Mouse (Mus musculus) MN1 (cell line): ENCODE data around the gene Abca8b.
"Not testable (repeated sequence)": the region's sequence is repeated elsewhere in the genome, so short reads cannot be mapped to it uniquely, and the experiment has no call there.

Experiments used
- DNase-seq: peaks from one replicate; pipeline ENCODE4 v3.0.0-alpha.2; 2016; ENCODE audit warnings: low spot score

The Abca8b gene

DNA sequence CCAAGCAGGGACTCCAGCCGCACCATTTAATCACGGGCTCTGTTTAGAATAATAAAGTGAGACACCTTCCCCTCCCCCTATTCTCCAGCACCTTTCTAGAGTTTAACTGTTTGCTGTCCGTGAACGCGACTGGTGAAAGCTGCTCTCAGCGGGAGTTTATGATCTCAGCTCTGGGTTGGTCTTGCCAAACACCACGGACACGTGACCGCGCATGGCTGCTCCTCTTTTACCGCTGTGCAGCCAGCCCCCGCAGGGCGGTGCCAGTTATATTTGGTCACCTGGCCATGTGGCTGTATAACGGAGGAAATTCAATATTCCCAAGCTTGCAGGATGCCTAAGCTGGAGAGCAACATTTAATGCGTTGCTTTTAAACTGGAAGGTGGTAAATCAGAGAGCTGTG is at the start of gene Abca8b:
Gene Abca8b (minus strand): TSS at position 222 of the 400 bp plus-strand sequence.
- DNase-seq: peak; percentile 55

DNA sequence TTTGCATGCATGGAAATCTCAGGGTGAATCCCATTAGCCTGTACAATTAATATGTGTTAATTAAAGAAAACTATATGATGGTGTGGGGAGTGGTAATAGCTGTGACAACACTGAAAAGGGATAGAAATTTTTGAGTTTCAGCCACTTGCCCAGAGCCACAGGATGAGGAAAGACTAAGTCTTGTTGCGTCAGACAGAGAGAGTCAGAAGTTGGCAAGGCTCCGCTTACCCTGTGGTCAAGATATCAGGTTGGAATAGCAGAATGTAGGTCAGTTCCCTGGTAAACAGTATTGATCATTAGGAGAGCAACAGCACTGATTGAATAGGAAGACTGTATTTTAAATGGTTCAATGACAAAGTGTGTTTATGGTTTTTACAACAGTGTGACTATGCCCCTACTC is 42.1 kb upstream of the Abca8b start:
- DNase-seq: no peak

DNA sequence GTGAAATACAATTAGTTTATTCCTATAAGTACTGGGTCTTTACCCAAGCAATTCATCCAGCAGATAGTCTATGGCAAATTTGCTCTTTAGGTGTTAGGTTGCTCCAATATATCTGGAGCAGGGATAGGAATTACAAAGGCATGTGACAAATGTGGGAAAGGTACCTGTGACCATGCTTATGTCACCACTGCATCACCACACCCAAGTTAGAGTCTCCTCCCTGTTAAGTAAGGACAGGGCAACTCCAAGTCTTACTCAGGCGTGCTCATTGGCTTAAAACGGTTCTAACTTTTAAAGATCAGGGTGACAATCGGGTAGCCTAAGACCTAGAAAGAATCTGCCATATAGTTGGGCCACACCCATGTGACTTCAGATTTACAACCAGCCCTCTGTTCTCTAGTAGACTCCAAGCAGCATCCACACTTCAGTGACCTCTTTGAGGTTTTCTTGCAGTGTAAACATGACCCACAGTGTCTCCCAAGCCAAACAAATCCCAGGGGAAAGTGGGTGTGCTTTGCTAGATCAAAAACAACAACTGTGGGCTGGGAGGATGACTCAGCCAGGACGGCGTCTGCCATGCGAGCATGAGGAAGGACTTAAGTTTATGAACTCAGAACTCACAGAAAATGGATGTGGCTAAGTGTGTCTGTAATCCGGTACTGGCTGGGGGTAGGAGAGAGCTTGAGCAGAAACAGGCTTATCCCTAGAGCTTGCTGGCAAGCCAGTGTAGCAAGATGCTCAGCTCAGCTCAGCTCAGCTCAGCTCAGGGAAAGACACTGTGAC is 33.5 kb upstream of the Abca8b start:
- no peak for DNase-seq

DNA sequence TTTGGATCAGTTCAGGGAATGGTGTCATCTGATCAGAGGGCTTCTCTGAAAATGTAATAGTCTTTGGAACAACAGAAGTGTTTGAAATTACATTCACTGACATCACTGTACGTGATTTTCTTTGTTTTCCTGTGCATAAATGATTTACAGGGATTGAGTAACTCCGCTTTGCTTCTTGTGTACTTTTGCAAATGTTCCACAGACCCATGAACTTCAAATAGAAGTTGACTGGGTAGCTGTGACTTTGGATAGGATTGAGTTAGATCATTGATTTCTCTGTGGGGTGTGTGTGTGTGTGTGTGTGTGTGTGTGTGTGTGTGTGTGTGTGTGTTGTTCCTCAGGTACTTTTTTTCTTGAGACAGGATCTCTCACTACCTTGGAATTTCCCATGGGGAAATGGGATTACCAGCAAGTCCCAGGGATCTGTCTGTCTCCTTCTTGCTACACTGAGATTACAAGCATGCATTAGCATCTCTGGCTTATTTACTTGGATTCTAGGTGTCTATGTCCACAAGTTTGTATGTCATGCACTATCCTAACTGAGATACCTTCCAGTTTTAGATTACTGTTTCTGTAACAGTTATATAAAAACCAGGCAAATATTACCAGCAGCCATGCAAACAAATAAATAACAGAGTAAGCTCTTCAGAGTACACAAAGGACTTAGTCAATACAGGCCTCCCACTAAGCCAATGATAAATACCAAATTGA is 15.3 kb upstream of the Abca8b start:
- no peak for DNase-seq

DNA sequence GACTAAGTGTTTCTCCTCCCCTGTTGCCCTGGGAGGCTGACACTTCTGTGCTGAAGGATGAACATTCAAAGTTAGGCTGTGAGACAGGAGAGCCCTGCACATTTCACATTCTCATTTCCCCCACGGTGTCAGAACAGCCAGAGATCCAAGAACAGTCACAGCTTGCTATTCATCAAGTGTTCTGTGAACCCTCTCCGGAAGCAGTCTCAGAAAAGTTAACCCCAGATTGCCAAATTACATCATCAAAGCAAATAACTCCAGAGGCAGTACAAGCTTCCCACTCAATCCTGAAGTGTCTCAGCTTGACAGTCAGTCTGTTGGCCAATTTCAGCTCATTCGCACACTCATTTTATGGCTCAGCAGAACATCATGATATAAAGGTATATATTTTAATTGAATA is 632 bp downstream of the Abca8b start:
- peak; percentile 7 for DNase-seq

DNA sequence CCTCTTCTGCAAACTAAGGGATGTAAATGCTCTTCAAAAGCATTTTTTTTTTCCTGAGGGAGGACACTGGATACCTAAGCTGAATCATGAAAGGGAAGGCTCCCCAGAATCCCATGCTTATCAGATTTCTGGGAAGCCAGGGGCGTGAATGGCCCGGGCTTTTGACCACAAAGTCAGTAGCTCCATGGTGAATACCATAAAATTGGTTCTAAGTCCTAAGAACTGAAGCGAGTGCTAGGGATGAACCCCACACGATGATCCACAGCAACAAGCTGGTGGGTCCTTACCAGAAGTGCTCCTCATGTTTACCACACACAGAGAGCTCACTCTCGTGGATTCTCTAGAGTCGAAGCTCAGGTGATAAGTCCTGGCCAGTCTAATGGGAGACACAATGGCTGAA is 1.6 kb downstream of the Abca8b start:
- no peak for DNase-seq

DNA sequence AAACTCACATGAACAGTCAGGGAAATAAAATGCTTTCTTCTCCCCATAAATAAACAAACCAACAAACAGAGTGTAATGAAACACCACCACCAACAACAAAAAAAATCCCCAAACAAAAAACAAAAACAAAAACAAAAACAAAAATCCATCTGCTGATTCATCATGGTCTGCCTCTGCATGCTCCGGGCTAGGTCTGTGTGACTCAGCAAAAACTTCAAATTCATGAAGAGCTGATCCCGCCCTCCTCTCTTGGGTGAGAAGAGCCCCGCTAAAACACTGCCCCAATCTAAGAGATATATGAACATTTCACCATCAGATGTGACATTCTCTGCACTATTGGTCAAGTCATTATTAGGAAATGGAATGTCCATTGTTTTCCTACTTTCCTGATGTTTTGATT is 4.4 kb downstream of the Abca8b start:
- DNase-seq: no peak

DNA sequence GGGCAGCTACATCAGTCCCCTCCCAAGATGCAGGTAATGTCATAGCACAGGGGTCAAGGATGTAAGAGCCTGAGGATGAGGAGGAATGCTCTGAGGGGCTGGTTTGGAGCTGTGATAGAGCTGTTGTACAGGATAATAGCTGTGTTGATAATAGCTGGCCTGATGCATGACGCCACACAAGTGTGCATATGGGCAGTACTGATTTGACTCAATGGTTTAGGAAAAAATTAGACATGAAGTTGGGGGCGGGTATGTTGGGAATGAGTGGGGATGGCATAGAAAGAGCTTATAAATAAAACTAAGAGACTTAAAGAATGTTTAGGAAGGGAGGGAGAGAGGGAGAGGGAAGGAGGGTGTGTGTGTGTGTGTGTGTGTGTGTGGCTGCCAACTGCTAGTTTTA is 5.4 kb downstream of the Abca8b start:
- no peak for DNase-seq

DNA sequence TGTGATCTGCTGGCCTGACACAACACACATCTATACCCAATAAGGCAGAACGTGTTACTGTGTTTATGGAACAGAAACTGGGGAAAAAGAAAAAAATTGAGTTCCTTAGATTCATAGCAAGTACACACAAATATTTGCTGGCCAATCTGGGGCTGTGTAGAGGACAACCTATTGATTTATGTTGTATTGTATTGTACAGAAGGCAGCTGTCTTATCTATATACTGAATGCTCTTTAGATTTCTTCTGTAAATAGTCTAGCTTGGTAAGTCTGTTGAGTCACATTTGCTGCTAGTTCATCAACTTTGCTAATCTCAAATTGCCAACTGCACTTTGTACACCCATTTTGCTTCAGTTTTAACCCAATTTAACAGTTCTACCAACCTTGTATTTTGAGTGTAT is 7.5 kb downstream of the Abca8b start:
- no peak for DNase-seq

DNA sequence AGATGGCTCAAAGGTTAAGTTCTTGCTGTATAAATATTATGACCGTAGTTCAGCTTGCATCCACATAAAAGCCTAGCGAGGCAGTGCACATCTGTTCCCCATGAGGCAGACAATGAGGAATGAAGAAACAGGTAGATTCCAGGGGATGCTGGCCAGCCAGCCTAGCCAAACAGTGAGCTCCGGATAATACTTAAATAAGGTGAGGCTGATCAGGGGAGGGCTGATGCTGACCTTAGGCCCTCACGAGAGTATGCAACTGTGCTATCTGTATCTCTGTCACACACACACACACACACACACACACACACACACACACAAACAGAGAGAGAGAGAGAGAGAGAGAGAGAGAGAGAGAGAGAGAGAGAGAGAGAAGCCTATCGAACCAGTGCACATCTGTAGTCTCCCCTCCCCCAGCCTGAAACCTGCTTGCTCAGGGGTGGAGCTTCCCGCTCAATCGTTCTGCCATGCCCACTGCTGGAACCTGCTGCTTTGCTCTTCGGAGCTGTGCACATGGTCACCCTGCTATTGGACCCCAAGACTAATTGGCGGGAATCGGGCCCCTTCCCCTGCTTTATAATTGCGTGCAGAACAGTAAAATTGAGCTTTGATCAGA is 8.1 kb downstream of the Abca8b start:
- DNase-seq: not testable (repeated sequence)

DNA sequence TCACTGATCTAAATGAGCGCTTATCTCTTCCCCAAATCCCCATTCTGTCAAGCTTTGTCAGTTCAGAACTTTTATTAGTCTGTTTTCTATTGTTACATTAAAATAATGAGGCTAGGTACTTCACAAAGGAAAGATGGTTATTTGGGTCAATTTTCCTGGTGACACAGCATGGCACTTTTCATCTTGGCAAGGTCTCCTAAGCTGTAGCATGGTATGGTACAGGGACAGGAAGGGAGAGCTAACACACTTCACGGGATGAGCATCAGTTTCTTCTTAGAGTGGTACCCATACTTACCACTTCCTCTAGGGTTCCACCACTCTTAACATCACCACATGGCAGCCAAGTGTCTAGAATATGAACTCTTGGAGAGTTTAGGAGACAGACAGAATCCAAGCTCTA is 13.8 kb downstream of the Abca8b start:
- DNase-seq: no peak

DNA sequence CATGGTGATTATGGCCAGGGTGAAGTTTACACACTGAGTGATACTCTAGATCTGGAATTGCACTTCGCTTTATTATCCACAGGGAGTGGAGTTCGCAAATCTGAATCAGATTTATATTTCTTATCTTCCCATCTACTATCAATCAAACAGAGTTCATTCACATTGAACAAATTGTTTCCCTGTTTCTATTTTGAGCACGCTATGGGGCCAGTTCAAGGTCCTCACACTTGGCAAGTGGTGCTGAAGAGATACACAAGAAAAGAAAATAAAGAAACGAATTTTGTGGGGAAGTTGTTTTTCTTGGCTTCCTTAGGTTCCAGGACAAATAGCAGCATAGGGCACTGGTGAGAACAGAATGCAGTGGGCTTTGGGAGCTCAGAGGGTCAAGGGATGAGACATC is 25.1 kb downstream of the Abca8b start:
- DNase-seq: no peak

DNA sequence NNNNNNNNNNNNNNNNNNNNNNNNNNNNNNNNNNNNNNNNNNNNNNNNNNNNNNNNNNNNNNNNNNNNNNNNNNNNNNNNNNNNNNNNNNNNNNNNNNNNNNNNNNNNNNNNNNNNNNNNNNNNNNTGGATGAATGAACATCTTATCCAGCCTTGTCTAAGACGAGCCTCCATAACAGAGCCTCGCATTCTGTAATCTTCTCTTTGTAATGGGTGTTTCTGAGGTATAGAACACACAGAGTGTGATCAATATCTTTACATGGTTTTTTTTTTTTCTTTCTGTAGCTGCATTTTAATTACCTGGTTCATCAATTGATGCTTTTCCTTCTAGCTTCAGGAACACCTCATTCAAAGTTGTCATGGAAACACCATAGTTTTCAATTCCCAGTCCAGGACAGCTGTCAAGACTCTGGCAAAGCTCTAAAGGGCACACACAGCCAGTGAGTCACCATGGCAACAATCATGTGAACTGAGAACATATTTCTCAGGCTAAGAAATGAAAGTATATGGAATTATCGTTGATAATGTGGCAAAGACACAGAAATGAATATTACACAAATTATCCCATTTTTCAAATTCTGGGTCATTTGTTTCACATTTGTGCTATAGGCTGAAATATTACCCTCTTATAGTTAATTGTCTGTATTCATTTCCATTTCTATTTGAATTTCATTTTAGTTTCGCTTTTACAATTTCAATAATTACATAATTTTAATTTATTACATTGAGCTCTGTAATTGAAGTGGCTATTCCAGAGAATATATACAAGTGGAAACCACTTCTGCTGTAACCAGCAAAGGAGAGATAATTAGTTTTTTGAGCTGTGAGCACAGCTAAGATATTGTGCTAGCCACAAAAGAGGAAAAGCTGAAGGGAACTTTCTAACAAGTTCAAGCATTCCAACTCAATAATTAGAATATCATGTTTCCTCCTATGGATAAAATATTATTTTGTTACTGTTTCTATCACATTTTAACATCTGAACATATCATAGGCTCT is 33.9 kb downstream of the Abca8b start:
- DNase-seq: no peak

DNA sequence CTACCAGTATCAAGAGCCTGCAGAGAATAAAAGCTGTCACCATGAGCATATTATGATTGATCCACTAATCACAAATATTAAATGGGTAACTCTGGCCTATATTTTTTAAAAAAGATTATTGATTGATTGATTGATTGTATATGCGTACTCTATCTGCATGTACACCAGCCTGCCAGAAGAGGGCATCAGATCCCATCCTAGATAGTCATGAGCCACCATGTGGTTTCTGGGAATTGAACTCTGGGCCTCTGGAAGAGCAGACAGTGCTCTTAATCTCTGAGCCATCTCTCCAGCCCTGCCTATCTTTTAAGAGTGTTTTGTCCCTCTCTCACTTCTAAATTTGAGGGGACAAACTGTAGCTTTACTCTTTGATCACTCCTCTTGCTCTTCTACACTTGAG is 40.5 kb downstream of the Abca8b start:
- DNase-seq: no peak

DNA sequence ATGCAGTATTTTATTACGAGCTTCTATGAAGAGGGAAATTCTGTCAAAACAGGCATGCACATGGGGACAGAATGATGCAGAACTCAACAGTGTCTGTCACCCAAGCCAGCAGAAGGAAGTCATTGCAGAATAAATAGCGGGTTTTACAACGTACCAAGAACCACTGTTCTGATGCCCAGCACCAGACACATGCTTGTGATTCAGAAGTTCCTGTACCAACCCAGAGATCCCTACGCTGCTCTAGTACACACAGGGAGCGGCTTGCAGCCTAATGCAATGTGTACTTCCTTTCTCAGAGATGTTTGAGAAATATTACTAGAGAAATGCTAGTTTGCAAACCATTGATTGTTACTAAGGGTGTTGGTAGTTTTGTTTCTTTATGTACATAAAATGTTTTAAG is 58.7 kb downstream of the Abca8b start:
- DNase-seq: no peak

DNA sequence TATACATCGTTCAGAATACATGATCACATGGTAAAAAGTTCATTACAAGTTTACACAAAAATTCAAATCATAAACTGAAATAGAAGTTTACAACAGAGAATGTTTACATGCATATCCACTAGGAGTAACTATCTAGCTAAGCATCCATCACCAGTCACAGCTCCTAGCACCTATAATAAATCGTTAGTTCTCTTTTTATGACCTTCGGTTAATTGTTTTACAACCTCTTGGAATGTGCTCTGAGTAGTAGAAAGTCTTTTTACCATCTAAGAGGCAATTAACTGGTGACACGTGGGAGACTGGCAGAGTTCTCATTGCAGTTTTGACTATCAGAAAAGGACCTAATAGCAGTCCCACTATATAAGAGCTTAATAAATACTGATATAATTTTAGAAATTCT is 62.4 kb downstream of the Abca8b start:
- DNase-seq: not testable (repeated sequence)

DNA sequence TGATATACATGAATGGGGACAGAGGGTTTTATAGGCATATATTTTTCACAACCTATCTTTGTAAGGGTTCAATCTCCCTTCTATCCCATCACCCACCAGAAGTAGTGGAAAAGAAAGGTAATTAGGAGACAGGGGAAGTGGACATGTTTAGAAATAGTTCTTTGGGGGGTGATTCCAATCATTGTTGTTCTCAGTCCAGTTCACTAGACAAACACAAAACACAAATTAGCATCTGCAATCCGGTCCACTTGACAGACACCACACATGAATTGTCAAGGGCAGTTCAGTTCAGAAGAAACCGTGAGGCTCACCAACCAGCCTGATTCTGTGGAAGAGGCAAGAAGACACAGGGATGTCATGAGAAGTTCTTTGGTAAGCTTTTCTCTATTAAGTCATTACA is 67.2 kb downstream of the Abca8b start:
- DNase-seq: no peak

DNA sequence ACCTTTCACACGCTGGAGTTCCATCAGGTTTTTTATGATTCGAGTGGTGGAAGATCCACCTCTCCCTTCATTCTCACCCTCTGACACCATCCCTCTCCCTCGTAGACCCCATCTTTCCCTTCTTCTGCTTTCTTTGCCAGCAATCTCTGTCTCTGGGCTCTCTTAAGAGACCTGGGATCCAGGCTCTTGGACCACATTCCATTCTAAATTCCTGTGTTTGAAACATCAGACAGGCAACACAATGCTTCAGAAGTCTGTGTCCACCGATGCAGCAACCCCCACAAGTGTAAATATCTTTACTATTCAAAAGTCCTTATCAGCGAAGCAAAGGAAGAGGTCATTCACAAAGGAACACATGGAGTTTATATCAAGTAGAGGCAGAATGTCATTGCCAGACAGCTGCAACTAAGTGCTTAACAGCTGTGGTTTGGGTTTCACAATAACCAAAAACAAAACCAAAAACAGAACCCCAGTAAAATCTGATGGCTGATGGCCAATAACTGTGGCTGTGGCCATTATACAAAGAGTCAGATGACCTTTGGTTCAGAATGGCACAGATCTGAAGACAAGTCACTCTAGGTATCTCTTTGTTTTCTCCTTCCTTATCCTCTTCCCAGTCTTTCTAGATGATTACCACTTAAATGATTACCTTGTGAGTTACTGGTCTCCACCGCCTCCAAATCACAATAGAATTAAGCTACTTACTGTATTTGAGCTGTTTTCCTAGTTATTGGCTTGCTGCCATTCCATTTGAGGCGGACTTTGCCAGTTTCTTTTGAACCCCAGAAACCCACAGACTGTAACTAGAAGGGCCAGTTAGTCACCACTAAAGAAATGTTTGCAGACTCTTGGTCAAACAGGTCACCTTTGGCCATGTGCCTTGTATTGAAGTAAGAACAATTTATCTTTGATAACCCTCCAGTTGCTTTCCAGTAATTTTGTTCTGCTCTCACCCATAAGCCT is 68.6 kb downstream of the Abca8b start:
- DNase-seq: no peak

DNA sequence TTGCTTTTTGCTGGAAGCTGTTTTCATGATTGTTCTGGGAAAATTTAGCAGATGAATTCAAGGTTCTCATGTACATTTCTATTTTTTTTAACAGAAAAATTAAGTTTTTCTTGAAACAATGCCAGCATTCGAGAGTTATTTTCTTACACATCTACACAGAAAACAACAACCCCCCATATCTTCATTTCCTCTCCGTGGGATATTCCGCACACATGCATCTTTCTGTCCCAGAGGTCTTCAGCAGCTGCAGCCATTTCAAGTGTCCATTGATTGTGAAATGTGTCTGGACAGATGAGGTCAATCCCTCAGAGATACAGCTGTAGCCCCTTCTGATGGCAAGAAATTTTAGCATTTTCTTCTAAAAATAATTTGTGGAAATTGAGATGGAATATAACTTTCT is 73.4 kb downstream of the Abca8b start:
- DNase-seq: no peak

DNA sequence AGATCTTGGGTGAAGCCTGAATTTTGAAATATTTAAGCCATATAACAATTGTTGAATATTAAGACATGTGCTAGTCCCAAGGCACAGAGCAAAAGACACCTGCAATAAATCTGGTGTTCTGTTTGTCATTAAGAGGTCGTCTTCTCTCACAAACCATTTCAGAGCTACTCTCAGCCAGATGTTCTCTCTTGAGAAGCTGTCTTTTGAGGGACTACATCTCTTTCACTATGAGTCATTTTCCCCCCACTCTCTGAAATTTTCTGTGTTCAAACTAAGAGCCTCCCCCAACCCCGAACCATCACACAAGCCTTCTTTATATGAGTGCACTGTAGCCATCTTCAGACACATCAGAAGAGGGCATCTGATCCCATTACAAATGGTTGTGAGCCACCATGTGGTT is 76.2 kb downstream of the Abca8b start:
- no peak for DNase-seq

DNA sequence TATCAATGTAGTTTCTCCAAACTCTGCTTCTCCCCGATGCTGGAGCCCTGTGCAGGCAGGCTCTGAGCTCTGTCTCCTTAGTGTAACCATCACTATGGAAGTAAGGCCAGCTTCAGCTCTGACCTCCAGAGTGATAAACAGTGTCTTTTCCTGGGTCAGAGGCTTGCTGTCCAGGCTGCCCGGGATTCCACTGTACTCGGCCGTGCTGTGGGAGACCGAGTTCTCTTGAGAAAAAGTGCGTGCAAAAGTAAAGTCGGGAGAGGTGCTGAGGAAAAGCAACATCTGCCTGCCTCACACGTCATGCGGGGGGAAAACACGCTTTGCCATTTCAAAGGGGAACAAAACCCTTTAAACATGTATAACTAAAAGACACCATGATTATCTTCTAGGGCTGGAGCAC is 79.0 kb downstream of the Abca8b start:
- DNase-seq: no peak
